Mouse (Mus musculus): ENCODE measurements at regions not wholly inside any gene's neighbourhood (a gene's known extent, or its start where the extent isn't known, plus 50 kb on each side); places are given as distances from the start of the nearest gene placed in this dataset.

GRCm38 (mm10) chr9:26437244-26437643 is 296.3 kb upstream of the B3gat1 start:
- no peak for TF ChIP-seq CHD2 (IDR thresholded peaks at IDR 0.05; ENCODE audit: low read depth, low read length)
- no peak for TF ChIP-seq ZNF384 (IDR thresholded peaks at IDR 0.05; ENCODE audit: low read depth, low read length)

All from ES-E14 (cell line).